Mouse (Mus musculus): Measurements from ENCODE around the gene Trim11. TPM values are rescaled to one million over a fixed set of nuclear protein-coding genes. Genes with fewer than 3 reads are reported as not detected.

The Trim11 gene
- polyA plus RNA-seq (2012; fragmentation: generic; extraction: Trizol): 10 to 100 TPM in 1 of 2 experiments, 1 to 10 TPM in 1; 6.5 to 24.8 TPM

GRCm38 (mm10) chr11:58978027-58978705 lies at the start of gene Trim11:
TSS of gene Trim11 (plus strand) at chr11:58978093.

GRCm38 (mm10) chr11:58938322-58939087 lies 39.4 kb upstream of the Trim11 start, which contains the start of gene Rnf187:
TSS of gene Rnf187 (minus strand) at chr11:58938916.

GRCm38 (mm10) chr11:58948542-58949479 lies 29.1 kb upstream of the Trim11 start, which contains the start of gene Hist3h2ba:
TSS of gene Hist3h2ba (plus strand) at chr11:58948920.

DNA sequence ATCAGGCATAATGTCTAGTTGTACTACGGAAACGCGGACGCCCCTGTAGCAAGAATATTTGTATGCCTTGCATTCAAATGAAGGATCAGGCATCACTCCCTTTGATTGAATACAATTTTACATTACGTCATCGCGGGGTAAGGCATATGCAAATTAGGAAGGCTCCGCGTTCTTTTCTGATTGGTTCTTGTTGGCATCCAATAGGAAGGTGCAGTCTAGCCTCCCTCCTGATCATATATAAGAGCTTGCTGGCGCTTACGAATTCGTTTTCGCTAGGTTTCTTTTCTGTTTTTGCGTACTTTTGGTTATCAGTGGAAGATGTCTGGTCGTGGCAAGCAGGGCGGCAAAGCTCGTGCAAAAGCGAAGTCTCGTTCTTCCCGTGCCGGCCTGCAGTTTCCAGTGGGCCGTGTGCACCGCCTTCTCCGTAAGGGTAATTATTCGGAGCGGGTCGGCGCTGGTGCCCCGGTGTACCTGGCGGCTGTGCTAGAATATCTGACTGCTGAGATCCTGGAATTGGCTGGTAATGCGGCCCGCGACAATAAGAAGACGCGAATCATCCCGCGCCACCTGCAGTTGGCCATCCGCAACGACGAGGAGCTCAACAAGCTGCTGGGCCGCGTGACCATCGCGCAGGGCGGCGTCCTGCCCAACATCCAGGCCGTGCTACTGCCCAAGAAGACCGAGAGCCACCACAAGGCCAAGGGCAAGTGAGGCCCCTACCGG lies 23.3 kb upstream of the Trim11 start, which contains the start of the genes Hist3h2a and Trim17:
Gene Hist3h2a, plus strand, starts transcription at position 266 of the 723 bp plus-strand sequence.
Gene Trim17, plus strand, starts transcription at position 266 of the 723 bp plus-strand sequence.

Other genes with a start within 250 kb of the Trim11 start
- gene Olfr317, start 238.9 kb upstream of the Trim11 start, polyA plus RNA-seq (2012; fragmentation: generic; extraction: Trizol): not detected
- gene Olfr316, start 225.4 kb upstream of the Trim11 start, polyA plus RNA-seq (2012; fragmentation: generic; extraction: Trizol): not detected
- gene Olfr315, start 204.9 kb upstream of the Trim11 start, polyA plus RNA-seq (2012; fragmentation: generic; extraction: Trizol): not detected
- not detected for gene Olfr314, start 195.1 kb upstream of the Trim11 start, polyA plus RNA-seq (2012; fragmentation: generic; extraction: Trizol)
- gene Fam183b, start 176.1 kb upstream of the Trim11 start, polyA plus RNA-seq (2012; fragmentation: generic; extraction: Trizol): not detected
- gene Olfr313, start 163.1 kb upstream of the Trim11 start, polyA plus RNA-seq (2012; fragmentation: generic; extraction: Trizol): not detected
- gene Olfr312, start 148.9 kb upstream of the Trim11 start, polyA plus RNA-seq (2012; fragmentation: generic; extraction: Trizol): not detected
- gene Olfr311, start 138.8 kb upstream of the Trim11 start, polyA plus RNA-seq (2012; fragmentation: generic; extraction: Trizol): not detected
- 1 to 10 TPM in 1 of 2 experiments, under 1 TPM in 1; 0.11 to 2.9 TPM for gene Gm12258, start 130.9 kb upstream of the Trim11 start, polyA plus RNA-seq (2012; fragmentation: generic; extraction: Trizol)
- gene 2810021J22Rik, start 110.9 kb upstream of the Trim11 start, polyA plus RNA-seq (2012; fragmentation: generic; extraction: Trizol): 1 to 10 TPM in 1 of 2 experiments, under 1 TPM in 1; 0.29 to 1.5 TPM
- 1 to 10 TPM in 1 of 2 experiments, under 1 TPM in 1; 0.09 to 1.9 TPM for gene Zfp39, start 73.9 kb upstream of the Trim11 start, polyA plus RNA-seq (2012; fragmentation: generic; extraction: Trizol)
- gene Btnl10, start 60.2 kb upstream of the Trim11 start, polyA plus RNA-seq (2012; fragmentation: generic; extraction: Trizol): not detected
- gene Rnf187, start 39.2 kb upstream of the Trim11 start, polyA plus RNA-seq (2012; fragmentation: generic; extraction: Trizol): 100 to 1,000 TPM; 296 to 362 TPM
- gene Hist3h2ba, start 29.2 kb upstream of the Trim11 start, polyA plus RNA-seq (2012; fragmentation: generic; extraction: Trizol): under 1 TPM; 0.05 to 0.38 TPM
- 10 to 100 TPM in 1 of 2 experiments, 1 to 10 TPM in 1; 3.7 to 31.0 TPM for gene Hist3h2a, start 23.4 kb upstream of the Trim11 start, polyA plus RNA-seq (2012; fragmentation: generic; extraction: Trizol)
- under 1 TPM; 0.05 to 0.61 TPM for gene Trim17, start 23.4 kb upstream of the Trim11 start, polyA plus RNA-seq (2012; fragmentation: generic; extraction: Trizol)
- under 1 TPM; 0.01 to 0.12 TPM for gene Obscn, start 158.3 kb downstream of the Trim11 start, polyA plus RNA-seq (2012; fragmentation: generic; extraction: Trizol)
- gene Iba57, start 185.6 kb downstream of the Trim11 start, polyA plus RNA-seq (2012; fragmentation: generic; extraction: Trizol): 1 to 10 TPM; 2.6 to 3.3 TPM
- gene Gjc2, start 205.1 kb downstream of the Trim11 start, polyA plus RNA-seq (2012; fragmentation: generic; extraction: Trizol): under 1 TPM in 1 of 2 experiments, not detected in 1; 0.25 TPM
- gene Guk1, start 214.1 kb downstream of the Trim11 start, polyA plus RNA-seq (2012; fragmentation: generic; extraction: Trizol): 100 to 1,000 TPM; 116 to 118 TPM
- 10 to 100 TPM; 36.2 to 41.8 TPM for gene Mrpl55, start 224.4 kb downstream of the Trim11 start, polyA plus RNA-seq (2012; fragmentation: generic; extraction: Trizol)
- gene 2310033P09Rik, start 230.2 kb downstream of the Trim11 start, polyA plus RNA-seq (2012; fragmentation: generic; extraction: Trizol): 10 to 100 TPM; 30.8 to 43.7 TPM

Data from C3H10T1/2 (cell line).